Mouse (Mus musculus) heart, embryonic 10.5 days (tissue): ENCODE results near the gene Pdzrn4. TPM values are rescaled to one million over a fixed set of nuclear protein-coding genes. Genes with fewer than 3 reads are reported as not detected.

ENCODE experiments used
- DNase-seq: peaks from one replicate; pipeline ENCODE4 v3.0.0-alpha.2; 2017; ENCODE audit warnings: low spot score
- H3K27ac ChIP-seq: fragments of 300-500 bp; sonication (generic); 2 replicates; pipeline ENCODE4 v1.5.1; 2016; ENCODE audit warnings: mild to moderate bottlenecking
- H3K27me3 ChIP-seq: fragments of 300-500 bp; sonication (generic); 2 replicates; pipeline ENCODE4 v1.6.1; 2016; ENCODE audit warnings: mild to moderate bottlenecking; ENCODE audit not compliant: poor library complexity, insufficient read depth, severe bottlenecking
- H3K36me3 ChIP-seq: fragments of 300-500 bp; sonication (generic); 2 replicates; pipeline ENCODE4 v1.6.1; 2016; ENCODE audit warnings: mild to moderate bottlenecking, moderate library complexity
- H3K4me1 ChIP-seq: fragments of 300-500 bp; sonication (generic); 2 replicates; pipeline ENCODE4 v1.6.1; 2016; ENCODE audit warnings: mild to moderate bottlenecking
- H3K4me3 ChIP-seq: fragments of 300-500 bp; sonication (generic); 2 replicates; pipeline ENCODE4 v1.5.1; 2016; ENCODE audit warnings: mild to moderate bottlenecking, moderate library complexity
- H3K9me3 ChIP-seq: fragments of 300-500 bp; sonication (generic); 2 replicates; pipeline ENCODE4 v1.6.1; 2016; ENCODE audit warnings: mild to moderate bottlenecking, moderate library complexity
- WGBS: fragments of 180-500 bp; shearing (Covaris S2); methylation state at CpG from one replicate; pipeline ENCODE4 v1.1.7; 2016; 5-methylcytosine and 5-hydroxymethylcytosine counted together
- polyA plus RNA-seq: library from polyadenylated mRNA; unstranded; fragments of >200 nt; fragmentation: Nextera tagmentation; extraction: Ambion mirVana; gene quantifications from 2 replicates; pipeline ENCODE4 v1.2.1, GENCODE M21; 2016

Pdzrn4 gene
- polyA plus RNA-seq, 1 experiment from 2014 or later: 0.57 TPM

DNA sequence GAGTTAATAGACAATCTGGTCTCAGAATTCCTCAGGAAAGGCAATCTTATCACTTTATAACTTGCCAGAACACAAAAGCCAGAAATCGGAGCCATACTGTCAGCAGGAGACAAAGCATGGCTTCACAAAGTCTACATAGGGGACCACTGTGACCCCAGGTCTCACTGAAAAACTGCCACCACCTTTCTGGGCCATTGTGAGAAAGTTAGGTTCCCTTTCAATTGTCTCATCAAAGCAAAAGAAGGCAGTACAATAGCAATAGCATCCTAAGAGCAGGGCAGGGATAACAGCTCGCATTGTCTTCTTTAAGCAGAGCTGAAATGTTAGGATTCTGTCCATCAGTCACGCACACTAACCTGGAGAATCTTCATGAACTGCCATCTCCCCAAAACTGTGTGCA is 216.5 kb downstream of the Pdzrn4 start:
- Histone ChIP-seq H3K9me3 (no peaks in the 10 kb centered on the region), H3K4me1 (peaks cover 4% of the 10 kb centered on the region; the same call in 1 of the 2 replicates), H3K27me3 (no peaks in the 10 kb centered on the region), H3K4me3 (no peak overlapping the region), H3K36me3 (no peaks in the 10 kb centered on the region), H3K27ac (no peak overlapping the region)
- no peak for DNase-seq
- WGBS: 85% methylated on average over 3 of the region's 3 CpGs

DNA sequence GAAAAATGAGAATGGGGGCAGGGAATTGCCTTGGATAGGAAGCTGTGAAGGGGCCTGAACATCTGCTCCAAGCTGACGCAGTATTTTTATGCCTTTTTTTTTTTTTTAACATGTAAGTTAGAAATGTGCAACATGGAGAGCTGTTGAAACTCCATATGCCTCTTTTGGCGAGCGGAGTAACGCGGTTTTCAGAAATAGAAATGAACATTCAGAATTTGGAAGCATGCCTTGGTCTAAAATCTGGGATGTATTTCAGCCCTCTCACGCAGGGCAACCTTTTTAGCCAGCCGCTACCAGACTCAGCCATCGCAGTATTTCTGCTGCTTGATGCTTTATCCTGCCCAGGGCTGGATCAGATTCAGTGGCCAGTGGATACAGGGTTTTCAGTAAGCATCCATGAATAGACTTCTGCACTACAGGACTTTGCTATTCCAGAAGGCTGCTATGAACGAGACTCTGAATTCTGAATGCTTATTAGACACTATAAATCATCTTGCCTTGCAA is 225.1 kb downstream of the Pdzrn4 start:
- no peak for DNase-seq
- no peaks in the 10 kb centered on the region for H3K36me3 ChIP-seq
- no peak overlapping the region for H3K27ac ChIP-seq
- H3K27me3 ChIP-seq: no peaks in the 10 kb centered on the region
- 90% methylated on average over 9 of the region's 9 CpGs for WGBS
- H3K4me1 ChIP-seq: no peaks in the 10 kb centered on the region
- no peak overlapping the region for H3K4me3 ChIP-seq
- H3K9me3 ChIP-seq: no peaks in the 10 kb centered on the region

DNA sequence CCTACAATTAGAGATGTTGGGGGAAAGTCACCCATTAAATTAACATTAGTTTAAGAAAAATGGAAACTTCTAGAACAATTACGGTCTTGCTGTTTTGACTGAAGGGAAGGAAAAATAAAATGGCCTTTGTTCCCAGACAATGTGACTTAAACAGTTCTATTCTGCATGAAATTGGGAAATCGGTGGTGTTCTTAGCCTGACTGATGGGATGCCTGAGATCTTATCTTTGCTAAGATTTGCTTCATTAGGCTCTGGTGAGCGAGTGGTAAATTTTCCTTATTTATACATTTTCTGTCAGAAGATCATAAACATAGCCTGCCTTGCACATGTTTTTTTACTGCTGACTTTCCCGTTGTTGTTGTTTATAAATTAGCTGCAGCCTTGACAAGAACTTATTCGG is 225.6 kb downstream of the Pdzrn4 start:
- Histone ChIP-seq H3K27me3 (no peaks in the 10 kb centered on the region), H3K27ac (no peak overlapping the region), H3K4me3 (no peak overlapping the region), H3K36me3 (no peaks in the 10 kb centered on the region), H3K4me1 (no peaks in the 10 kb centered on the region), H3K9me3 (no peaks in the 10 kb centered on the region)
- 83% methylated on average over 5 of the region's 5 CpGs for WGBS
- no peak for DNase-seq

DNA sequence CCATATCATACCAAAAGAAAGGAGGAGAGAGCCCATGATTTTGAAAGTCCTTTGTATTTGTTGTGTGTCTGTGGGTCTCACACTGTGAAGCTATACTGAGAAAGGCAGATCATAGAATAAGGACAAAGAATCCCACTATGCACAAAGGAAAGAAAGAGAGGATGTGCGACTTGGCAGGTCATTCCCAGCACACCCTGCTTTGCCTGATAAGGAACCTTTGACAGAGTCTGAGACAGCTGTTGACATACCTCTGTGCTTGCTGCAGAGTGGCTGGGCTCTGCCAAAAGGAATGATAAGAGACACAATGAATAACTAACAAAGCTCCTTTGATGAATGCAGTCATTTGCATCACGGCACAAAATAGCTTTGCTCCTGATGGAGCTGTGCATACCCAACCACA is 232.5 kb downstream of the Pdzrn4 start:
- H3K4me3 ChIP-seq: no peak overlapping the region
- H3K27me3 ChIP-seq: no peaks in the 10 kb centered on the region
- WGBS: 10% methylated on average over 2 of the region's 2 CpGs
- no peaks in the 10 kb centered on the region for H3K36me3 ChIP-seq
- H3K27ac ChIP-seq: no peak overlapping the region
- H3K9me3 ChIP-seq: no peaks in the 10 kb centered on the region
- DNase-seq: no peak
- H3K4me1 ChIP-seq: peaks cover 27% of the 10 kb centered on the region

DNA sequence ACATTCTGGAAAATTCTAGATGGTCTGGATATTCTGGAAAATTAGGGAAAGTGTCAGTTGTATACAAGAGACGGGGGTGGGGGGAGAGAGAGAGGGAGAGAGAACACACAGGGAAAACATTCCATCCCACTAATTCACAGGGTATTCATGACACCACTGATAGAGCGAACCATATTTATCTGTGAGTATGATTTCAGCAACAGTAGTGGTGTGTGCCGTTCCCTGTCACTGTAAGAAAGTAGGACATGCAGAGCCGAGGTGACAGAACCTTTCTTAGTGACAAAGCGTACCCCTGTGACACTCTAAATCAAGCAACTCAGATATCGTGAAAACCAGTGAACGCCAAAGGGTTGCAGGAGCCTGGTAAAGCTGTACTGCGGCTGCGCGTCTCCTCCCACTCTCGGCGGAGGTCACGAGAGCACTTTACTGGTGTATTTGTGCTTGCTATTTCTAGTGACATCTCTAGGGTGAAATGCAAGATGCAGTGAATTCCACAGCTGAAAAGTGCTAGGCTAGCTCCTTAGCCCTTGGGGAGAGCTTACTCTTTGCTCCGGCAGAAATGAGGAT is 237.4 kb downstream of the Pdzrn4 start:
- 55% methylated on average over 14 of the region's 14 CpGs for WGBS
- no peaks in the 10 kb centered on the region for H3K36me3 ChIP-seq
- H3K4me1 ChIP-seq: peaks cover 25% of the 10 kb centered on the region
- peak overlapping the region; percentile 39; the same call in 1 of the 2 replicates for H3K27ac ChIP-seq
- DNase-seq: no peak
- no peaks in the 10 kb centered on the region for H3K27me3 ChIP-seq
- H3K9me3 ChIP-seq: no peaks in the 10 kb centered on the region
- peak overlapping the region; percentile 29 for H3K4me3 ChIP-seq

DNA sequence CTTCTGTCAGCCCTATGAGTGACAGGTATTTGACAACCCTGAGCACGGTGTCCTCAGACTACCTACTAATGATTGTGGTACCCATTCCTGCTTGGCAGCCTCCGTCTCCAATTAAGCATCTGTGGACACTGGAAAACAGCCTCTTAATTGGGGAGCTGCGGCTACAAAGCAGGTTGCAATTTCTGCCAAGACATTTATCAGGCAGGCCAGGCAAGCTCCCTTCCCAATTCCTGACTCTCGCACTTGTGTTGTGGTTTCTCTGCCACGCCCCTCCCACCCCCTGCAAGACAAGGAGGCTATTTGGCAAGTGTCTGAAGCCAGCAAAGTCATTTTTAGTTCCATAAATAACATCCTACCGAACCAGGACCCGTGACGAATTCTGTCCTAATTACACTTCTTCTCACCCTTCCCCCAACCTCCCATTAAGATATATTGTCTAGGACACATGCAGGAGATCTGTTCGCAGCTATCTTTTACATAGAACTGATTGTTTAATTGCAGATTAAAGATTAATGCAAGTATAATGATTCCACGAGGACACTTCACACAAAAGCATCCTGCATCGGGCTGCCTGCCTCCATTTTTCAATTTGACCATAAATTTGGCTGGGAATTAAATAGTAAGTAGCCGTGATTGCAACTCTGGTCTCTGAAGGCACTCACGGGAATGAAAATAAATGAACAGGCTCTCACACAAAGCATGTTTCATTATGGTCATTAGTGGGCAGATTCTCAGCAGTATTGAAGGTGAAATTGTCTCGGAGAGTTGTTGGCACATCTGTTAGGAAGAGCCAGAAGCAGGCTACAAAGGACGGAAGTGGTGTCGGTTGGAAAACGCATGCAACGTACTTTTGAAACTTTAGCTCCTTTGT is 243.8 kb downstream of the Pdzrn4 start:
- Histone ChIP-seq H3K4me1 (no peaks in the 10 kb centered on the region), H3K36me3 (no peaks in the 10 kb centered on the region), H3K9me3 (no peaks in the 10 kb centered on the region), H3K27me3 (no peaks in the 10 kb centered on the region), H3K4me3 (no peak overlapping the region), H3K27ac (no peak overlapping the region)
- no peak for DNase-seq
- 79% methylated on average over 18 of the region's 18 CpGs for WGBS

DNA sequence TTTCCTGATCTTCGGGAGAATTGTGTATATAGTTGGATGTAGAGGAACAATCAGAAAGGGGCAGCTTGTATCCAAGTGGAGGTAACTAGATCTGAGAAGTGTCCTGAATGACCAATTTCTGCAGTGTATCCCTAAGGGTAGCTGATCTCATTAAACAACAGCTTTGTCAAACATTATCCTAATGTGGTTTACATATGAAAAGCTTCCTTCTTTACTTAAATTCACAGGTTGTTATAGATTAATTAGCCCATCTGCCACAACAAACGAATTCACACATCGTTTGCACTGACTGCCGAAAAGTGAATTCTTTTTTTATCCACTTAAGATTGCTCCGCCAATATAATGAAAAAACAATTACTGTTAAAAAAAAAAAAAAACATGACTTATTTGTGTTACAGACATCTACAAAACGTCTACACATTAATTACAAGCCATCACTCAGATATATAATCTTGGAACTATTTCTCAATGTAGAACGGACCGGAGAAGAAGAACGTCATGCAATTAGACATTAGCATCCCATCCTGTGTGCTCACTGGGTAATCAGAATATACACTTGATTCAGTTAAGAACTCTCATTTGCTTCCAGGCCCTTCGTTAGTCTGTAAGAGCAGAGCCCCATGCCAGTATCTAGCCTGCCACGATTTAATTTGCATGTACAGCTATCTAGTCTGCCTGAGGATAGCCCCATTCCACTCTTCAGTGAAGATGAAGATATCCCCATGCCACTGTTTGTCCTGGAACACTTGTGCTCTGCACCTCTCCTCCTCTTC is 274.8 kb downstream of the Pdzrn4 start:
- DNase-seq: no peak
- Histone ChIP-seq H3K9me3 (no peaks in the 10 kb centered on the region), H3K4me1 (no peaks in the 10 kb centered on the region), H3K4me3 (no peak overlapping the region), H3K27ac (no peak overlapping the region), H3K27me3 (no peaks in the 10 kb centered on the region), H3K36me3 (no peaks in the 10 kb centered on the region)
- WGBS: 82% methylated on average over 11 of the region's 11 CpGs

DNA sequence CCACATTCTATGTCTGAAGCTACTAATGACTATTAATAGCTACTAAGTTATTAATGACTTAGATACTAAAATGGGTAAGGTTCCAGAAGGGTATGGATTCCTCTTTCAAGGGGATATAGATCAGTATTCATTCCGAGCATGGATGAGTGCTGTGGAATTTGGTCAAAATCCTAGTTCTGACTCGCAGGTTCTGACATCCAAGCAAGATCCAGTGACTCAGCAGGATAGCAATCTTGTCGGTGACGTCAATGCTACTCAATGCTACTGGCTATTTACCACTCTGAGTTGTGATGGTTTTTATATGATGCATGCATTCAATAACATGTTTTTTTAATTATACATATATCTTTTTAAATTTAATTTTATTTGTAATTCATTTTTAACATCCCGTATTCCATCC is 279.4 kb downstream of the Pdzrn4 start:
- Histone ChIP-seq H3K36me3 (no peaks in the 10 kb centered on the region), H3K9me3 (no peaks in the 10 kb centered on the region), H3K4me1 (no peaks in the 10 kb centered on the region), H3K4me3 (no peak overlapping the region), H3K27ac (no peak overlapping the region), H3K27me3 (no peaks in the 10 kb centered on the region)
- 83% methylated on average over 5 of the region's 5 CpGs for WGBS
- no peak for DNase-seq

DNA sequence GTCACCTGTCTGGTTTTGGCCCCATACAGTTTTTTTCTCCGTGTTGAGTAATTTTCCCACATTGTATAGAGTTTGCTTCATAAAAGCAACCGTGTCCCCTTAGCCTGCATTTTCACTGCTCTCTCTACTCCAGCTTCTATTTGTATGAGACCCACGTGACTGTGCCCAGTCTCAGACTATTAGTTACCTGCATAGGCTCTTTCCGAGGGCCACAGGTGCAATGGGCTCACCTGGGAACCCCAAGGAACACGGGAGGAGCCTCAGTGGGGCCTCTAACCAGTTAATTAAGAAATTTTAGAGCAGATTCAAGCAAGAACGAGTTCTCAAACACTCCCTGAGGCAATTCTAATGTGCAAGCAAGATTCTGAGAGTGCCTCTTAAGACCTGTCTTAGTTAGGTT is 281.7 kb downstream of the Pdzrn4 start:
- H3K4me3 ChIP-seq: no peak overlapping the region
- H3K4me1 ChIP-seq: no peaks in the 10 kb centered on the region
- no peak for DNase-seq
- no peak overlapping the region for H3K27ac ChIP-seq
- H3K36me3 ChIP-seq: no peaks in the 10 kb centered on the region
- 72% methylated on average over 6 of the region's 6 CpGs for WGBS
- H3K27me3 ChIP-seq: no peaks in the 10 kb centered on the region
- H3K9me3 ChIP-seq: no peaks in the 10 kb centered on the region

DNA sequence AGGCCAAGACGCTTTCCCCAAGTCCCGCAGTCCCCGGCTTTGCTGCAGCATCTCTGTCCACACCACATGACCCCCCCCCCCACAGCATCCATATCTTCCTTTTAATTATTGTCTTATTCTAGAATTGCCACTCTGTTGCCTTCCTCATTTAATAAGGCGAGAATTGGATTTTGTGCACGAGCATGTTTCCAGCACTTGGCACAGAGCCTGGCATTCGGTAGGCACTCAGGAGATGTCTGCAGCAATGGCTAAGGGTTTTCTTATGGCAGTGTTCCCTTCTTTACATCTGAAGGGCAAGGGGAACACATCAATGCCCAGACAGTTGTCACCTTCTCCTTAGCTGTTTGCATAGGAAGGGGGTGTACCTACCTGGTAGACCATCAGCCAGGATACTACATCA is 282.9 kb downstream of the Pdzrn4 start:
- no peaks in the 10 kb centered on the region for H3K9me3 ChIP-seq
- no peak overlapping the region for H3K27ac ChIP-seq
- no peaks in the 10 kb centered on the region for H3K27me3 ChIP-seq
- DNase-seq: no peak
- no peak overlapping the region for H3K4me3 ChIP-seq
- 87% methylated on average over 6 of the region's 6 CpGs for WGBS
- H3K36me3 ChIP-seq: no peaks in the 10 kb centered on the region
- H3K4me1 ChIP-seq: no peaks in the 10 kb centered on the region

DNA sequence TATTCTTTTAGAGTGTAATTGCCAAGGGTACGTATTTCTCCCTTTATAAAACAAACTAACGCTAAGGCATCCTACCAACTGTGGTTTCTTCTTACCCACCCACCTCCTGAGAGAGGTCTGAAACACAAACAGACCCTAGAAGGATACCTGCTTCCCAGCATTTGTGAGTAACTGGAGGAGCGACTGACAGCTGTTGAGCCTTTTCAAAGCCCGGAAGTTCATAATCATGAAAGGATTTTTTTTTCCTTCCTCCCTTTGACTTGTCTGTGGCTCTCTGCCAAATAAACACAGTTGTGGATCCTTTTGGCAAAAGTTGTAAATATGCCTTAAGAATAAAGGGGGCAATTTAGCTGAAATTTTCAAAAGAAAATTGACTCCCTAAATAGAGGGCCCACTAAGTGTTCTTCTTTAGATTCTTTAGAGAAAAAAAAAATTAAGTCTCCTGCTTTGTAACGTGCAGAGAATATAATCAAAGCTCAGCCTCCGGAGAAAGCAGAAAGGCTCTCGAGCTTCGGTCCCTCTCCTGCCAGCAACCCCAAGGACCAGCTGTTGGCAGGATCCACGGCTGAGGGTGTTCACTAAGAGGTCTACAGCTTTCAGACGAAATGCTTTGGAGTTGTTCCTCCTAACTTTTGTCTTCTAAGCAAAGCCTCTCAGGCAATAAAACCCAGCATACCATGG is 299.7 kb downstream of the Pdzrn4 start:
- no peak for DNase-seq
- no peaks in the 10 kb centered on the region for H3K9me3 ChIP-seq
- H3K4me1 ChIP-seq: no peaks in the 10 kb centered on the region
- WGBS: 66% methylated on average over 10 of the region's 10 CpGs
- H3K27me3 ChIP-seq: no peaks in the 10 kb centered on the region
- H3K27ac ChIP-seq: no peak overlapping the region
- H3K4me3 ChIP-seq: no peak overlapping the region
- no peaks in the 10 kb centered on the region for H3K36me3 ChIP-seq

DNA sequence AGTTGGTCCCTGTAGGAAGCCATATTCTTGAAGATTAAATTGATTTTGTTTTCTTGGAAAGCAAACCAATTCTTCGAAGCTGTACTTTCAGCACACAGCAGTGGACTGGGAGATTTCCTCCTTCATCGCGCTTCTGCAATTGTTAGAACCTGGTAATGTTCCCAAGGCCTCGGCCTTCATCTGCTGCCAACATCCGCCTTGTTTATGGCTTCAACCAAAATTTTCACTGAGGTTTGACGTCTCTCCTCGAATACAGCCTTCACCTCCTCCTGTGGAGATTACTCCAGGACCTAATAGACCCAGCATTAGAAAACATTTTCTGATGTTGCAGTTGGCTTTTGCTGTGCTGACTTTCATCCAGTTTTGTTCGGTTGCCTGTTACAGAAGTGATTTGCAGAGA is 307.5 kb downstream of the Pdzrn4 start:
- 86% methylated on average over 8 of the region's 8 CpGs for WGBS
- Histone ChIP-seq H3K36me3 (no peaks in the 10 kb centered on the region), H3K9me3 (no peaks in the 10 kb centered on the region), H3K4me3 (no peak overlapping the region), H3K27ac (no peak overlapping the region), H3K27me3 (no peaks in the 10 kb centered on the region), H3K4me1 (no peaks in the 10 kb centered on the region)
- DNase-seq: no peak
